Mouse (Mus musculus) midbrain, embryonic 12.5 days (tissue): ENCODE measurements around the gene Uba7. TPM values are rescaled to one million over a fixed set of nuclear protein-coding genes. Genes with fewer than 3 reads are reported as not detected.
A peak's percentile ranks its signal among the peaks of the same experiment; 100 is the strongest.

Source experiments
- ATAC-seq: fragments of 200-750 bp; cut with Nextera tagmentation; 2 replicates; pipeline ENCODE4 v1.8.0; 2017; ENCODE audit warnings: low read depth, moderate TSS enrichment, moderate library complexity; ENCODE audit not compliant: low FRiP score
- H3K27ac ChIP-seq: fragments of 300-500 bp; sonication (generic); replicated peaks from 2 replicates; pipeline ENCODE4 v1.5.1; 2016; ENCODE audit warnings: mild to moderate bottlenecking
- H3K27me3 ChIP-seq: fragments of 300-500 bp; sonication (generic); 2 replicates; pipeline ENCODE4 v1.6.1; 2016; ENCODE audit warnings: mild to moderate bottlenecking
- H3K36me3 ChIP-seq: fragments of 300-500 bp; sonication (generic); 2 replicates; pipeline ENCODE4 v1.6.1; 2016
- H3K4me1 ChIP-seq: fragments of 300-500 bp; sonication (generic); 2 replicates; pipeline ENCODE4 v1.6.1; 2016
- H3K4me2 ChIP-seq: fragments of 300-500 bp; sonication (generic); replicated peaks from 2 replicates; pipeline ENCODE4 v1.6.1; 2016; ENCODE audit warnings: mild to moderate bottlenecking, moderate library complexity
- H3K4me3 ChIP-seq: fragments of 300-500 bp; sonication (generic); 2 replicates; pipeline ENCODE4 v1.5.1; 2016; ENCODE audit warnings: mild to moderate bottlenecking
- H3K9ac ChIP-seq: fragments of 300-500 bp; sonication (generic); replicated peaks from 2 replicates; pipeline ENCODE4 v1.6.1; 2016; ENCODE audit warnings: mild to moderate bottlenecking, moderate library complexity
- H3K9me3 ChIP-seq: fragments of 300-500 bp; sonication (generic); 2 replicates; pipeline ENCODE4 v1.6.1; 2016; ENCODE audit warnings: mild to moderate bottlenecking
- WGBS: fragments of 180-500 bp; shearing (Covaris S2); methylation state at CpG from one replicate; pipeline ENCODE4 v1.1.7; 2016; 5-methylcytosine and 5-hydroxymethylcytosine counted together
- polyA plus RNA-seq: library from polyadenylated mRNA; unstranded; fragments of >200 nt; fragmentation: Nextera tagmentation; extraction: Ambion mirVana; gene quantifications from 2 replicates; pipeline ENCODE4 v1.2.1, GENCODE M21; 2016

Uba7 gene
- polyA plus RNA-seq, 1 experiment from 2014 or later = 8.1 TPM

- WGBS = 79% methylated on average over 19 of the region's 19 CpGs
- H3K36me3 ChIP-seq = no peaks in the 10 kb centered on the region
- no peak for ATAC-seq
- H3K9ac ChIP-seq = peak overlapping the region; percentile 21; the same call in 1 of the 2 replicates
- H3K27ac ChIP-seq = peak overlapping the region; percentile 2; the same call in 1 of the 2 replicates
- peak overlapping the region; percentile 90 for H3K4me2 ChIP-seq
- no peaks in the 10 kb centered on the region for H3K9me3 ChIP-seq
- H3K4me1 ChIP-seq = peaks cover 37% of the 10 kb centered on the region
- H3K4me3 ChIP-seq = peak overlapping the region; percentile 68; the same call in 1 of the 2 replicates
- peaks cover 34% of the 10 kb centered on the region for H3K27me3 ChIP-seq
Measured at GRCm38 (mm10) chr9:107984052-107984753, 8.9 kb downstream of the Uba7 start.

DNA sequence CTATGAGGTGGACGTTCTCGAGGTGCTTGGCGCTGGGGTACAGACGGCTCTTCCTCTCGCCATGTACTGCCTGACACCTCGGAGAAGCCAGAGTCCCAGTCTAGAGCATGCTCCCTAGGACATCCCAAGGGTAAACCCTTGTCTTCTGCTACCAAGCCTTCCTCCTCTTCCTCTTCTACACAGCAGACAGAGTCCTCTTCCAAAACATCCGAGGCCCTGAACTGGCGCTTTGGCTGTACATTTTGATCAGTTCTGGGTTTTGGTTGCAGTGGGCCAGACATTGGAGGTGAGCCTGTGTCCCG is 9.4 kb downstream of the Uba7 start:
- Histone ChIP-seq H3K36me3 (no peaks in the 10 kb centered on the region), H3K27me3 (peaks cover 34% of the 10 kb centered on the region), H3K4me2 (peak overlapping the region; percentile 90), H3K9me3 (no peaks in the 10 kb centered on the region), H3K9ac (peak overlapping the region; percentile 21; the same call in 1 of the 2 replicates), H3K27ac (no peak overlapping the region), H3K4me1 (peaks cover 37% of the 10 kb centered on the region), H3K4me3 (peak overlapping the region; percentile 68)
- ATAC-seq = no peak
- WGBS = 65% methylated on average over 9 of the region's 9 CpGs

- H3K9me3 ChIP-seq = no peaks in the 10 kb centered on the region
- peaks cover 37% of the 10 kb centered on the region for H3K4me1 ChIP-seq
- WGBS = under 1% methylated on average over 58 of the region's 58 CpGs
- H3K27me3 ChIP-seq = peaks cover 34% of the 10 kb centered on the region
- H3K36me3 ChIP-seq = no peaks in the 10 kb centered on the region
- H3K27ac ChIP-seq = 0 out of 2 replicates have a peak within 1 kb of the TSS, but pooled peaks have one; percentile 30
- peak within 1 kb of the TSS; percentile 90 for H3K4me2 ChIP-seq
- H3K9ac ChIP-seq = peak within 1 kb of the TSS; percentile 54
- peak within 1 kb of the TSS; percentile 68 for H3K4me3 ChIP-seq
- ATAC-seq = peak; percentile 75
Measured at GRCm38 (mm10) chr9:107985131-107986119, 10.1 kb downstream of the Uba7 start, which contains the start of gene Inka1. Gene Inka1 (minus strand): TSS chr9:107985879.

DNA sequence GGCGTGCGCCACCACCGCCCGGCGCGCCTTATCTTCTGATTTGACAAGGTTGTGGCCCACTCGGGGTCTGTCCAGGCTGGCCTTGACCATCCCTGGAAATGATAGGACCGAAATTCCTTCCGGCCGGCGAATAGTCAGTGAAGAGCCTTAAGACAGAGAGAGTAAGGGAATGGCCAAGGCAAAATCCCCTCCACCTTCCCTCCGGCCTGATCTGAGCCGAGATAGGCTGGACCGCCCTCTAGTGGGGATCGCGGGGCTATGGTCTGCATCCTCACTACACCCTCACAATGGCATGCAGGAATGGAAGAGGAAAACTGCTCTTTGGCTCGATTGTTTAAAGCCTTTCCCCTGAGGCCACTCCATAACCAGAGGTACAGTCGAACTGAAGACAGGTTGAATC is 11.1 kb downstream of the Uba7 start:
- Histone ChIP-seq H3K9ac (no peak overlapping the region), H3K9me3 (no peaks in the 10 kb centered on the region), H3K4me1 (peaks cover 37% of the 10 kb centered on the region), H3K27me3 (peaks cover 34% of the 10 kb centered on the region), H3K4me2 (peak overlapping the region; percentile 90), H3K27ac (no peak overlapping the region), H3K4me3 (peak overlapping the region; percentile 68), H3K36me3 (no peaks in the 10 kb centered on the region)
- WGBS = 6% methylated on average over 18 of the region's 18 CpGs
- ATAC-seq = peak; percentile 66

DNA sequence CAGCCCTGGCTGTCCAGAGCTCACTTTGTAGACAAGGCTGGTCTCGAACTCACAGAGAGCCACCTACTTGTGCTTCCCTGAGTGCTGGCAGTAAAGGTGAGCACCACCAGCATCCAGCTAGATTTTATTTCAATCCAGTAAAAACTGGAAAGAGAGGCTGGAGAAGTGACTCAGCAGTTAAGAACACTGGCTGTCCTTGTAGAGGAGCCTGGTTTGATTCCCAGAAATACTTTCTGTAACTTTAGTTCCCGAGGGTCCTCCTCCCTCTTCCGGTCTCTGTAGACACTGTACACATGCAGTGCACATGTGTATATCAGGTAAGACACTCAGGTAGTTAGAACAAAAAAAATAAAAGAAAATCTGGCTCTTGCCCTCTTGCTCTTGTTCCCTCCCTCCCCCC is 12.6 kb downstream of the Uba7 start:
- Histone ChIP-seq H3K27me3 (peaks cover 30% of the 10 kb centered on the region), H3K27ac (no peak overlapping the region), H3K4me2 (no peak overlapping the region), H3K4me3 (no peak overlapping the region), H3K9ac (no peak overlapping the region), H3K9me3 (no peaks in the 10 kb centered on the region), H3K36me3 (no peaks in the 10 kb centered on the region), H3K4me1 (peaks cover 24% of the 10 kb centered on the region)
- WGBS = 86% methylated on average over 3 of the region's 3 CpGs
- ATAC-seq = no peak

DNA sequence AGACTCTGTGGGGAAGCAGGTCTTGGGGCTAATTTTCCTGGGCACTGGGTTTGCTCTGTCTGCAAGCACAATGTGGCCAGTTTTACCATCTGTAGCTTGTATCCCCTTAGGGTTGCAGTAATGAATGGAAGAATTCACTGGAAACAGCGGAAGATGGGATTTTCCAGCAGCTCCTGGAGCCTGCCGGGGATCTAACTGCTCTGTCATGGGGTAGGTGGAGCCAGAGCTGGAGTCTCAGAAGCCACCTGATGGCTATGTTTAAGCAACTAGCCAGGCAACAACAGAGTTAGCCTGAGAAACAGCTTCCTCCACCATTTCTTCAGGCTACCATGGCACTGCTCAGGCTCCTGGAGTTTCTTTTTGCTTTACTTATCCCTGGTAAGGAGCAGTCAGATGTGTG is 16.9 kb downstream of the Uba7 start, which contains the start of gene Cdhr4:
TSS of gene Cdhr4 (plus strand) at position 301 of the 400 bp plus-strand sequence.
- no peaks in the 10 kb centered on the region for H3K36me3 ChIP-seq
- H3K9ac ChIP-seq = no peak within 1 kb of the TSS
- no peaks in the 10 kb centered on the region; the same call in 1 of the 2 replicates for H3K27me3 ChIP-seq
- no peak within 1 kb of the TSS for H3K4me3 ChIP-seq
- H3K4me1 ChIP-seq = no peaks in the 10 kb centered on the region
- 66% methylated on average over 2 of the region's 2 CpGs for WGBS
- no peak for ATAC-seq
- H3K4me2 ChIP-seq = no peak within 1 kb of the TSS
- no peaks in the 10 kb centered on the region for H3K9me3 ChIP-seq
- H3K27ac ChIP-seq = no peak within 1 kb of the TSS

DNA sequence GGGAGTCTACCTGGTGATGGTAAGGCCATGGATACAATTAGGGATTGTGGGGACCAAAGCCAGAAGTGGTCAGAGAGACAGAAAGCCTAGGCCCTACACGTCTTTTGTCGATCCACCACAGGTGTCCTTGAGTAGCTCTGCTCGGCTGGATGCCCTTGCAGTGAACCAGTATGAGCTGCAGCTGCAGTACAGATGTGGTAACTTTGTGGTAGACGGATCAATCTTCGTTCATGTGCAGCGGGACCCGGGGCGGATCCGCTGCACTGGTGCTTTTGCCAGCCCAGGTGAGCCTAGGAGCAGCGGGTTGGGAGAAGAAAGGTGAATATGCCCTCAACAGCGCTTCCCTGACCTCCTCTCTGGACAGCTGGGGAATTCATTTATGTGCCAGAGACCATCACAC is 17.7 kb downstream of the Uba7 start:
- Histone ChIP-seq H3K27ac (no peak overlapping the region), H3K36me3 (no peaks in the 10 kb centered on the region), H3K9me3 (no peaks in the 10 kb centered on the region), H3K9ac (no peak overlapping the region), H3K27me3 (no peaks in the 10 kb centered on the region; the same call in 1 of the 2 replicates), H3K4me2 (no peak overlapping the region), H3K4me1 (no peaks in the 10 kb centered on the region), H3K4me3 (no peak overlapping the region)
- 80% methylated on average over 11 of the region's 11 CpGs for WGBS
- no peak for ATAC-seq

GRCm38 (mm10) chr9:107994464-107994863 is 19.2 kb downstream of the Uba7 start:
- Histone ChIP-seq H3K4me2 (no peak overlapping the region), H3K9ac (no peak overlapping the region), H3K4me3 (no peak overlapping the region), H3K27ac (no peak overlapping the region), H3K27me3 (no peaks in the 10 kb centered on the region; the same call in 1 of the 2 replicates), H3K4me1 (no peaks in the 10 kb centered on the region), H3K9me3 (no peaks in the 10 kb centered on the region), H3K36me3 (no peaks in the 10 kb centered on the region)
- 81% methylated on average over 2 of the region's 2 CpGs for WGBS
- no peak for ATAC-seq

GRCm38 (mm10) chr9:107995513-107995912 is 20.2 kb downstream of the Uba7 start:
- 95% methylated on average over 21 of the region's 21 CpGs for WGBS
- no peaks in the 10 kb centered on the region; the same call in 1 of the 2 replicates for H3K27me3 ChIP-seq
- no peak overlapping the region for H3K4me2 ChIP-seq
- H3K9me3 ChIP-seq = no peaks in the 10 kb centered on the region
- no peaks in the 10 kb centered on the region for H3K36me3 ChIP-seq
- H3K27ac ChIP-seq = no peak overlapping the region
- ATAC-seq = no peak
- H3K4me1 ChIP-seq = no peaks in the 10 kb centered on the region
- no peak overlapping the region for H3K4me3 ChIP-seq
- H3K9ac ChIP-seq = no peak overlapping the region

DNA sequence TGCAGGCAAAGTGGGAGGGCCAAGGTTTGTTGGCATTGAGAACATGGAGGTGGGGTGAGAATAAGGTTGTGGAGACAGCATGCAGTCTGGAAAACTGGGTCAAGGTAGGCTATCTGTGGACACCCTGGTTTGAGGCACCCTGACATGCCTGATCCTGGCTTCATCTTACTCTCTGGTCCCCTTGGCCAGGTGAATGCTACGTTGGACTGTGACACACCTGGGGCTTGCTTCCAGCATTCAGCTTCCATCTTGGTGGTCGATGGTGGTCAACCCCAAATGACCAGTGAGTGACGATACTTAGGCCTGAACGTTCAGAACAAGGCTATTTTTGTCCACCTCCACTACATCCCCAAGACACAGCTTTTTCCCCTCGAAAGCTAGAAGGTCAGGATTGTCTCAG is 20.7 kb downstream of the Uba7 start, which contains the start of gene Gm20662:
TSS of gene Gm20662 (plus strand) at position 301 of the 400 bp plus-strand sequence.
- Histone ChIP-seq H3K9me3 (no peaks in the 10 kb centered on the region), H3K9ac (no peak within 1 kb of the TSS), H3K4me2 (no peak within 1 kb of the TSS), H3K27ac (no peak within 1 kb of the TSS), H3K27me3 (no peaks in the 10 kb centered on the region; the same call in 1 of the 2 replicates), H3K4me3 (no peak within 1 kb of the TSS), H3K36me3 (no peaks in the 10 kb centered on the region), H3K4me1 (no peaks in the 10 kb centered on the region)
- 87% methylated on average over 5 of the region's 5 CpGs for WGBS
- ATAC-seq = no peak

DNA sequence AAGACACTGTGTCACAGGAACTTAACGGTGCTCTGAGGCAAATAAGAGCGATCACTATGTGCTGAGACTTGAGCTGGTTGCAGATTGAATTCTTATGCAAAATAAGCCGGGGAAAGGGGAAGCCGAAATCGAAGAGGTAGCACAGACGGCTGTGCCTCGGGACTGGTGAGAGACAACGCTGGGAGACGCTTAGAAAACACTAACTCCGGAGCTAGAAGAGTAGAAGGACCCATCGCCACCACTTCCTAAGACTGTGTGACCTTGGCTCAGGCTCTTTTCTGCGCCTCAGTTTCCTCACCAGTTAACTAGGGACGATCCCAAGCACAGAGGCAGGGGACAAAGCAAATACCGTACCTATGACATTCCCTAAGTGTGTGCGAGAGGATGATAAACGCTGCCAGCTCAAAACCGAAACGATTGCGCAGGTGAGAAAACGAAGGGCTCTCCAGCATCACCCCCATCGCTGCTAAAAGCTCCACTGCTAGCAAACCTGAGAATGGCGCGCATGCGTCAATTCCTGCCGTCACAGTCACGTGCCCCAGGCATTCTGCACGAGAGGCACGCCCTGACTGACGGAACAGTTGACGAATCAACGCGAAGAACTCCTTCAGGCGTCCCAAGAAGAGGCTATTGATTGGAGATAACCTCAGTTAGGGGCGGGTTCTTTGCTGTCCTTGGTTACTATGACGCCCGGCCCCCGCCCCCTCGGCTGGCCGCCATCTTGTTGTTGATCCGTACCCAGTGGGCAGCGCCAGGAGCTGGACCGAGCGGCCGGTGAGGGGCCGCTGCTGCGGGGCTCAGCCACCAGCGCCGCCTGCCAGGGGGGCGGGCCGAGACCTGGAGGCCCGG is 26.8 kb downstream of the Uba7 start, which contains the start of gene Ip6k1:
TSS of gene Ip6k1 (plus strand) at position 580 of the 849 bp plus-strand sequence.
- Histone ChIP-seq H3K4me3 (peak within 1 kb of the TSS; percentile 96), H3K27ac (peak within 1 kb of the TSS; percentile 92), H3K36me3 (no peaks in the 10 kb centered on the region), H3K4me1 (peaks cover 28% of the 10 kb centered on the region), H3K4me2 (peak within 1 kb of the TSS; percentile 86), H3K27me3 (no peaks in the 10 kb centered on the region; the same call in 1 of the 2 replicates), H3K9ac (peak within 1 kb of the TSS; percentile 94), H3K9me3 (no peaks in the 10 kb centered on the region)
- WGBS = under 1% methylated on average over 51 of the region's 51 CpGs
- peak; percentile 99 for ATAC-seq
